Comparison of ENCODE assay signal across 8 mouse cellular contexts in genomic region chr17:46084091-46084501, GRCm38 (mm10). TPM values are rescaled to one million over a fixed set of nuclear protein-coding genes. Genes with fewer than 3 reads are reported as not detected.
A peak's percentile ranks its signal among the peaks of the same experiment; 100 is the strongest.
DNase-seq lines count a peak whose midpoint lies in the region; ATAC-seq and TF ChIP-seq lines count a peak whose summit lies in the region.
"Had no signal": no experiment of that assay in that cellular context is flagged by ENCODE, and none has a peak within 500 bp of the region (broad histone marks: within the 10 kb centered on the region; RNA-seq: fewer than 3 reads in every experiment).

No protein-coding gene starts in this region.

- H3K27me3 ChIP-seq in forebrain, embryonic 14.5 days (replicated peaks; ENCODE audit: control insufficient read depth, insufficient read depth, low read length) = no peaks in the 10 kb centered on the region
- H3K27me3 ChIP-seq in heart, embryonic 15.5 days = no peaks in the 10 kb centered on the region
- H3K27me3 ChIP-seq in kidney, postnatal 0 days (ENCODE audit: insufficient read depth, low read length) = no peaks in the 10 kb centered on the region
- no peaks in the 10 kb centered on the region for H3K27me3 ChIP-seq in limb, embryonic 13.5 days
- no peaks in the 10 kb centered on the region for H3K27me3 ChIP-seq in midbrain, embryonic 16.5 days (ENCODE audit: control insufficient read depth, insufficient read depth, low read depth, low read length)

- H3K4me2 ChIP-seq in forebrain, embryonic 14.5 days (ENCODE audit: low read length) = peak overlapping the region; percentile 41
- peak overlapping the region; percentile 63 for H3K4me2 ChIP-seq in heart, embryonic 15.5 days
- peak overlapping the region; percentile 47 for H3K4me2 ChIP-seq in kidney, postnatal 0 days (ENCODE audit: low read length)
- peak overlapping the region; percentile 57 for H3K4me2 ChIP-seq in limb, embryonic 13.5 days (replicated peaks)
- peak overlapping the region; percentile 31 for H3K4me2 ChIP-seq in midbrain, embryonic 16.5 days (ENCODE audit: low read length)

- no peak for TF ChIP-seq CTCF in kidney, postnatal 0 days (IDR thresholded peaks at IDR 0.05; ENCODE audit: low read depth)

- H3K36me3 ChIP-seq in forebrain, embryonic 14.5 days (ENCODE audit: control insufficient read depth, insufficient read depth, low read length) = no peaks in the 10 kb centered on the region
- no peaks in the 10 kb centered on the region for H3K36me3 ChIP-seq in heart, embryonic 15.5 days
- no peaks in the 10 kb centered on the region for H3K36me3 ChIP-seq in kidney, postnatal 0 days (ENCODE audit: insufficient read depth, low read length)
- no peaks in the 10 kb centered on the region for H3K36me3 ChIP-seq in limb, embryonic 13.5 days
- H3K36me3 ChIP-seq in midbrain, embryonic 16.5 days (ENCODE audit: control insufficient read depth, insufficient read depth, low read length) = no peaks in the 10 kb centered on the region

- H3K4me1 ChIP-seq in forebrain, embryonic 14.5 days (ENCODE audit: control insufficient read depth, insufficient read depth, low read length) = peaks cover 20% of the 10 kb centered on the region
- peaks cover 38% of the 10 kb centered on the region for H3K4me1 ChIP-seq in heart, embryonic 15.5 days (replicated peaks)
- H3K4me1 ChIP-seq in kidney, postnatal 0 days (replicated peaks; ENCODE audit: insufficient read depth, low read length) = peaks cover 24% of the 10 kb centered on the region; the same call in 1 of the 2 replicates
- peaks cover 63% of the 10 kb centered on the region for H3K4me1 ChIP-seq in limb, embryonic 13.5 days
- H3K4me1 ChIP-seq in midbrain, embryonic 16.5 days (ENCODE audit: control insufficient read depth, insufficient read depth, low read length) = 0 out of 2 replicates have a peak, but pooled peaks cover 3% of the 10 kb centered on the region

- WGBS in forebrain, embryonic 14.5 days = 5% methylated on average over 10 of the region's 10 CpGs
- WGBS in heart, embryonic 15.5 days = 3% methylated on average over 10 of the region's 10 CpGs
- 3% methylated on average over 10 of the region's 10 CpGs for WGBS in kidney, postnatal 0 days
- 3% methylated on average over 10 of the region's 10 CpGs for WGBS in limb, embryonic 13.5 days
- 18% methylated on average over 7 of the region's 10 CpGs for WGBS in midbrain, embryonic 16.5 days

- peak; percentile 72 for DNase-seq in brain, embryonic 18.5 days (ENCODE audit: low read depth, low spot score)
- peak; percentile 96 for DNase-seq in forebrain, embryonic 14.5 days (ENCODE audit: low spot score)
- peak; percentile 90 for DNase-seq in kidney, postnatal 0 days (ENCODE audit: low spot score)
- peak; percentile 37 to 41 for DNase-seq in thymus, adult 18-20 months

- H3K9ac ChIP-seq in forebrain, embryonic 14.5 days (ENCODE audit: low read length) = no peak overlapping the region
- peak overlapping the region; percentile 35 for H3K9ac ChIP-seq in heart, embryonic 15.5 days
- peak overlapping the region; percentile 35; the same call in 1 of the 2 replicates for H3K9ac ChIP-seq in kidney, postnatal 0 days (ENCODE audit: low read depth, low read length)
- peak overlapping the region; percentile 9; the same call in 1 of the 2 replicates for H3K9ac ChIP-seq in limb, embryonic 13.5 days
- H3K9ac ChIP-seq in midbrain, embryonic 16.5 days (ENCODE audit: low read depth, low read length) = no peak overlapping the region

- 0 out of 2 replicates have a peak overlapping the region, but pooled peaks have one; percentile 6 for H3K4me3 ChIP-seq in forebrain, embryonic 14.5 days (ENCODE audit: low read depth, low read length)
- peak overlapping the region; percentile 31 for H3K4me3 ChIP-seq in heart, embryonic 15.5 days
- no peak overlapping the region for H3K4me3 ChIP-seq in kidney, postnatal 0 days (replicated peaks; ENCODE audit: low read depth, low read length)
- peak overlapping the region; percentile 24 for H3K4me3 ChIP-seq in limb, embryonic 13.5 days
- no peak overlapping the region for H3K4me3 ChIP-seq in midbrain, embryonic 16.5 days (ENCODE audit: low read depth, low read length)
- H3K4me3 ChIP-seq: erythroblast, embryonic 14.5 days had no signal

- ATAC-seq in forebrain, embryonic 14.5 days = peak; percentile 92
- peak; percentile 90 for ATAC-seq in heart, embryonic 15.5 days (replicated peaks; ENCODE audit: insufficient number of reproducible peaks, insufficient read depth, low FRiP score, low read depth)
- peak; percentile 43; the same call in 1 of the 2 replicates for ATAC-seq in kidney, postnatal 0 days (replicated peaks; ENCODE audit: low FRiP score, low read depth)
- peak; percentile 78 for ATAC-seq in limb, embryonic 13.5 days (ENCODE audit: low FRiP score, low read depth)
- ATAC-seq in midbrain, embryonic 16.5 days = peak; percentile 90

- H3K27ac ChIP-seq in forebrain, embryonic 14.5 days (ENCODE audit: low read depth, low read length) = peak overlapping the region; percentile 74; the same call in 1 of the 2 replicates
- H3K27ac ChIP-seq in heart, embryonic 15.5 days = peak overlapping the region; percentile 76
- peak overlapping the region; percentile 36; the same call in 1 of the 2 replicates for H3K27ac ChIP-seq in kidney, postnatal 0 days
- H3K27ac ChIP-seq in limb, embryonic 13.5 days = peak overlapping the region; percentile 71
- H3K27ac ChIP-seq in midbrain, embryonic 16.5 days (ENCODE audit: low read length) = peak overlapping the region; percentile 52; the same call in 1 of the 2 replicates

- no peaks in the 10 kb centered on the region for H3K9me3 ChIP-seq in forebrain, embryonic 14.5 days (replicated peaks; ENCODE audit: control insufficient read depth, low read length)
- H3K9me3 ChIP-seq in heart, embryonic 15.5 days (replicated peaks) = no peaks in the 10 kb centered on the region
- H3K9me3 ChIP-seq in kidney, postnatal 0 days (replicated peaks; ENCODE audit: low read length) = no peaks in the 10 kb centered on the region
- peaks cover 1% of the 10 kb centered on the region; the same call in 1 of the 2 replicates for H3K9me3 ChIP-seq in limb, embryonic 13.5 days
- no peaks in the 10 kb centered on the region for H3K9me3 ChIP-seq in midbrain, embryonic 16.5 days (replicated peaks; ENCODE audit: control insufficient read depth, low read length, poor library complexity, severe bottlenecking)

RNA-seq across cellular contexts. Expression of gene Mrps18a, which starts 26.7 kb away (rescaled TPM):
- polyA plus RNA-seq in forebrain, embryonic 14.5 days (2014; fragmentation: Nextera tagmentation; extraction: Ambion mirVana) = 135 and 141 TPM in 2 replicates
- polyA plus RNA-seq in heart, embryonic 15.5 days (2015; fragmentation: Nextera tagmentation; extraction: Ambion mirVana) = 118 and 121 TPM in 2 replicates
- polyA plus RNA-seq in kidney, postnatal 0 days (2015; fragmentation: Nextera tagmentation; extraction: Ambion mirVana) = 171 and 188 TPM in 2 replicates
- polyA plus RNA-seq in limb, embryonic 13.5 days (2015; fragmentation: Nextera tagmentation; extraction: Ambion mirVana) = 141 and 143 TPM in 2 replicates
- polyA plus RNA-seq in midbrain, embryonic 16.5 days (2015; fragmentation: Nextera tagmentation; extraction: Ambion mirVana) = 156 and 158 TPM in 2 replicates

RNA-seq across cellular contexts. Expression of gene Vegfa, which starts 51.9 kb away (rescaled TPM):
- polyA plus RNA-seq in forebrain, embryonic 14.5 days (2014; fragmentation: Nextera tagmentation; extraction: Ambion mirVana) = 2.3 and 2.6 TPM in 2 replicates
- 6.0 and 7.4 TPM in 2 replicates for polyA plus RNA-seq in heart, embryonic 15.5 days (2015; fragmentation: Nextera tagmentation; extraction: Ambion mirVana)
- 6.3 TPM in 2 replicates for polyA plus RNA-seq in kidney, postnatal 0 days (2015; fragmentation: Nextera tagmentation; extraction: Ambion mirVana)
- 4.3 and 4.6 TPM in 2 replicates for polyA plus RNA-seq in limb, embryonic 13.5 days (2015; fragmentation: Nextera tagmentation; extraction: Ambion mirVana)
- 3.4 and 4.7 TPM in 2 replicates for polyA plus RNA-seq in midbrain, embryonic 16.5 days (2015; fragmentation: Nextera tagmentation; extraction: Ambion mirVana)

RNA-seq across cellular contexts. Expression of gene Rsph9, which starts 59.9 kb away (rescaled TPM):
- polyA plus RNA-seq in forebrain, embryonic 14.5 days (2014; fragmentation: Nextera tagmentation; extraction: Ambion mirVana) = 46.8 and 47.3 TPM in 2 replicates
- polyA plus RNA-seq in heart, embryonic 15.5 days (2015; fragmentation: Nextera tagmentation; extraction: Ambion mirVana) = 5.8 and 6.9 TPM in 2 replicates
- polyA plus RNA-seq in kidney, postnatal 0 days (2015; fragmentation: Nextera tagmentation; extraction: Ambion mirVana) = 18.8 and 19.8 TPM in 2 replicates
- 11.1 and 11.4 TPM in 2 replicates for polyA plus RNA-seq in limb, embryonic 13.5 days (2015; fragmentation: Nextera tagmentation; extraction: Ambion mirVana)
- polyA plus RNA-seq in midbrain, embryonic 16.5 days (2015; fragmentation: Nextera tagmentation; extraction: Ambion mirVana) = 61.6 and 74.5 TPM in 2 replicates
- polyA plus RNA-seq: erythroblast, embryonic 14.5 days had no signal

Comparison
In these comparisons a context has a peak if more than half of its experiments do, and no peak if none do; other contexts are left out.
1. DNase-seq: peak in every context shown above with its lines; median percentile 96 in forebrain, embryonic 14.5 days; 90 in kidney, postnatal 0 days; 72 in brain, embryonic 18.5 days; 39 in thymus, adult 18-20 months.
2. H3K4me3 ChIP-seq: peak in forebrain, embryonic 14.5 days (single experiment), heart, embryonic 15.5 days (single experiment) and limb, embryonic 13.5 days (single experiment); none in kidney, postnatal 0 days (single experiment) and midbrain, embryonic 16.5 days (single experiment).
3. H3K9ac ChIP-seq: peak in heart, embryonic 15.5 days (single experiment), kidney, postnatal 0 days (single experiment) and limb, embryonic 13.5 days (single experiment); none in forebrain, embryonic 14.5 days (single experiment) and midbrain, embryonic 16.5 days (single experiment).
4. Peak in every context shown above with its lines, with median percentiles within 50 percentile points of each other: ATAC-seq, H3K27ac ChIP-seq and H3K4me2 ChIP-seq.